Mouse (Mus musculus): ENCODE results near the gene Ip6k3.

DNA sequence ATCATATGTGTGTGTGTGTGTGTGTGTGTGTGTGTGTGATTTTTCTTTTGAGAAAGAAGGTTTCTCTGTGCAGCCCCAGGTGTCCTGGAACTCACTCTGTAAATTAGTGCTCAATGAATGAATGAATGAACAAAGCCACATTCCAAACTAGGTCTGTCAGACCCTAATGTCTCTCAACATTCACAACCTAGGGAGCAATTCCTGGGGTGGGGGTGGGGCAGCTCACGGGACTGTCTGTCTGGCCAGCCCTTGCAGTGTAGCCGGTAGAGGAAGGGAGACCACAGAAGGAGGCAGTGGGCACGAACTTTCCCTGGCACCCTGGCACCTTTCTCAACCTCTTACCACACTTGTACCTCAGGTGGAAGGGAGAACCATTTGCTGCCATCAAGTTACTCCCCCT is 32.9 kb downstream of the Ip6k3 start:
- TF ChIP-seq EP300 (IDR thresholded peaks at IDR 0.05) (no peak), CTCF (IDR thresholded peaks at IDR 0.05) (no peak)
